Mouse (Mus musculus) hindbrain, postnatal 0 days (tissue): ENCODE results near the gene Pde4d. TPM values are rescaled to one million over a fixed set of nuclear protein-coding genes. Genes with fewer than 3 reads are reported as not detected.

ENCODE experiments used
- ATAC-seq: fragments of 200-750 bp; cut with Nextera tagmentation; 2 replicates; pipeline ENCODE4 v1.8.0; 2017; ENCODE audit warnings: mild to moderate bottlenecking, moderate TSS enrichment, moderate library complexity
- DNase-seq: peaks from one replicate; pipeline ENCODE4 v3.0.0-alpha.2; 2015; ENCODE audit warnings: low spot score
- H3K27ac ChIP-seq: fragments of 300-500 bp; sonication (generic); 2 replicates; pipeline ENCODE4 v1.5.1; 2014; ENCODE audit warnings: mild to moderate bottlenecking
- H3K27me3 ChIP-seq: fragments of 300-500 bp; sonication (generic); 2 replicates; pipeline ENCODE4 v1.6.1; 2014; ENCODE audit warnings: low read length, mixed read lengths; ENCODE audit not compliant: insufficient read depth
- H3K36me3 ChIP-seq: fragments of 300-500 bp; sonication (generic); 2 replicates; pipeline ENCODE4 v1.6.1; 2014; ENCODE audit warnings: low read length, mixed read lengths; ENCODE audit not compliant: insufficient read depth
- H3K4me1 ChIP-seq: fragments of 300-500 bp; sonication (generic); 2 replicates; pipeline ENCODE4 v1.6.1; 2014; ENCODE audit warnings: antibody characterized with exemption, low read length, mixed read lengths; ENCODE audit not compliant: insufficient read depth
- H3K4me2 ChIP-seq: fragments of 300-500 bp; sonication (generic); 2 replicates; pipeline ENCODE4 v1.6.1; 2014; ENCODE audit warnings: low read depth, mild to moderate bottlenecking, low read length, moderate library complexity, mixed read lengths
- H3K4me3 ChIP-seq: fragments of 300-500 bp; sonication (generic); 2 replicates; pipeline ENCODE4 v1.5.1; 2014; ENCODE audit warnings: low read length
- H3K9ac ChIP-seq: fragments of 300-500 bp; sonication (generic); replicated peaks from 2 replicates; pipeline ENCODE4 v1.6.1; 2014; ENCODE audit warnings: mild to moderate bottlenecking, low read length, moderate library complexity, mixed read lengths
- H3K9me3 ChIP-seq: fragments of 300-500 bp; sonication (generic); 2 replicates; pipeline ENCODE4 v1.6.1; 2016; ENCODE audit warnings: low read length, mixed read lengths
- CTCF ChIP-seq: IDR thresholded peaks from 2 replicates; pipeline ENCODE4 v1.5.1; 2016; ENCODE audit warnings: antibody characterized with exemption, control low read depth, low read depth
- WGBS: fragments of 180-500 bp; shearing (Covaris S2); extraction: QIAGEN DNeasy Blood & Tissue Kit; methylation state at CpG from one replicate; pipeline ENCODE4 v1.1.7; 2014; 5-methylcytosine and 5-hydroxymethylcytosine counted together
- polyA plus RNA-seq: library from polyadenylated mRNA; unstranded; fragments of >200 nt; fragmentation: Nextera tagmentation; extraction: Ambion mirVana; gene quantifications from 2 replicates; pipeline ENCODE4 v1.2.1, GENCODE M21; 2015
- total RNA-seq: library from RNA; depleted of rRNA; stranded (reverse); fragments of >200 nt; gene quantifications from 2 replicates; pipeline ENCODE4 v1.2.3, GENCODE M21; 2014

The Pde4d gene
- total and polyA plus RNA-seq, 2 experiments from 2014 or later: 19.3 to 77.1 TPM

DNA sequence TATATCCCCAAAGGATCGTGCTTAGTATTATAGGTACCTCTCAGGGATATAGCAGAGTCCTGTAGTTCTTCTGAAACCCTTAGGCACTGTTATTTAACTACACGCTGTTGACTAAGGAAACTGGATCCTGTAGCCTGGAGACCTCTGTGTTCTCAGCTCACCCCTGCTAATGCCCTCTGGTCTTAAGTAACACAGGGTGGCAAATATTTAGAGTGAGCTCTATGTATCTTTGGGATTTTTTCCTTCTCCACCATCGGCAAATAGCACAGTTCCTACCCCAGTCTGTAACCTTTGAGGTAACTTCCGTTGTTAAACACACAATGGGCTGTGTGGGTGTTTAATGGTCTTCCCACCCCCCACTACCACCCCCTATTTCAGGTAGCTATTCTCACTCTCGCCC lies 102.5 kb downstream of the Pde4d start:
- WGBS: 79% methylated on average over 5 of the region's 5 CpGs
- no peaks in the 10 kb centered on the region for H3K36me3 ChIP-seq
- no peak overlapping the region for H3K4me3 ChIP-seq
- no peaks in the 10 kb centered on the region for H3K27me3 ChIP-seq
- no peak overlapping the region for H3K9ac ChIP-seq
- H3K4me2 ChIP-seq: no peak overlapping the region
- no peak for TF ChIP-seq CTCF
- no peak for DNase-seq
- no peaks in the 10 kb centered on the region for H3K9me3 ChIP-seq
- no peaks in the 10 kb centered on the region for H3K4me1 ChIP-seq
- no peak for ATAC-seq
- H3K27ac ChIP-seq: no peak overlapping the region

GRCm38 (mm10) chr13:108552995-108553394 lies 103.2 kb downstream of the Pde4d start:
- TF ChIP-seq CTCF: no peak
- H3K9me3 ChIP-seq: no peaks in the 10 kb centered on the region
- no peak for DNase-seq
- H3K4me2 ChIP-seq: no peak overlapping the region
- WGBS: 81% methylated on average over 5 of the region's 5 CpGs
- ATAC-seq: no peak
- no peaks in the 10 kb centered on the region for H3K27me3 ChIP-seq
- H3K4me3 ChIP-seq: no peak overlapping the region
- H3K27ac ChIP-seq: no peak overlapping the region
- H3K9ac ChIP-seq: no peak overlapping the region
- H3K4me1 ChIP-seq: no peaks in the 10 kb centered on the region
- no peaks in the 10 kb centered on the region for H3K36me3 ChIP-seq

GRCm38 (mm10) chr13:108554901-108555300 lies 105.2 kb downstream of the Pde4d start:
- H3K36me3 ChIP-seq: no peaks in the 10 kb centered on the region
- no peak overlapping the region for H3K9ac ChIP-seq
- no peak overlapping the region for H3K4me2 ChIP-seq
- H3K4me3 ChIP-seq: no peak overlapping the region
- DNase-seq (no peak), ATAC-seq (no peak)
- no peaks in the 10 kb centered on the region for H3K27me3 ChIP-seq
- no peaks in the 10 kb centered on the region for H3K4me1 ChIP-seq
- H3K9me3 ChIP-seq: no peaks in the 10 kb centered on the region
- TF ChIP-seq CTCF: no peak
- no peak overlapping the region for H3K27ac ChIP-seq

DNA sequence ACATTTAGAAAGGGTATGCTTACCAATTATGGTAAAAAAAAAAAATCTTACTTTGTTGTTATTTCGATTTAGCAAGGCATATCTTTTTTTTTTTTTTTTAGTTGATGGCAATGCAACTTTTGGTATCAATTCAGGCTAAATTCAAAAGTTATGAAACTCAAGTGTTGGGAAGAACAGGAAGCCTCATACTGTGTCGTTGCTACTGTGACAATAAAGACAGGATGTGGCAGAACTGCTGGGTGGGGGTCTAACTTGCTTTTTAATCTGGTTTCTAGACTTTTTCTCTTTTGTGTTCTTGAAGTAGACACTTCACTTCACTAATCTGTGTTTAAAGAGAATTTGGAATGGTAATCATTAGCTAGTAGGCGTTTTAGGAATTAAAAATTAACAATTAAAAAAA lies 147.2 kb downstream of the Pde4d start:
- no peaks in the 10 kb centered on the region for H3K4me1 ChIP-seq
- DNase-seq (no peak), ATAC-seq (no peak)
- H3K9me3 ChIP-seq: no peaks in the 10 kb centered on the region
- TF ChIP-seq CTCF: no peak
- no peak overlapping the region for H3K4me3 ChIP-seq
- H3K36me3 ChIP-seq: no peaks in the 10 kb centered on the region
- WGBS: 70% methylated on average over 3 of the region's 3 CpGs
- no peak overlapping the region for H3K27ac ChIP-seq
- H3K4me2 ChIP-seq: no peak overlapping the region
- H3K27me3 ChIP-seq: no peaks in the 10 kb centered on the region
- H3K9ac ChIP-seq: no peak overlapping the region

GRCm38 (mm10) chr13:108598673-108599072 lies 148.9 kb downstream of the Pde4d start:
- H3K9ac ChIP-seq: no peak overlapping the region
- H3K4me2 ChIP-seq: no peak overlapping the region
- no peaks in the 10 kb centered on the region for H3K27me3 ChIP-seq
- no peak for ATAC-seq
- H3K9me3 ChIP-seq: no peaks in the 10 kb centered on the region
- no peak overlapping the region for H3K27ac ChIP-seq
- DNase-seq: no peak
- H3K4me1 ChIP-seq: no peaks in the 10 kb centered on the region; the same call in 1 of the 2 replicates
- WGBS: 72% methylated on average over 3 of the region's 3 CpGs
- no peaks in the 10 kb centered on the region for H3K36me3 ChIP-seq
- H3K4me3 ChIP-seq: no peak overlapping the region
- TF ChIP-seq CTCF: no peak

GRCm38 (mm10) chr13:108599186-108599900 lies 149.6 kb downstream of the Pde4d start:
- WGBS: 58% methylated on average over 6 of the region's 6 CpGs
- ATAC-seq (no peak), DNase-seq (peak; percentile 32)
- Histone ChIP-seq H3K36me3 (no peaks in the 10 kb centered on the region), H3K4me1 (no peaks in the 10 kb centered on the region; the same call in 1 of the 2 replicates), H3K4me3 (no peak overlapping the region), H3K9me3 (no peaks in the 10 kb centered on the region), H3K9ac (no peak overlapping the region), H3K27me3 (no peaks in the 10 kb centered on the region), H3K4me2 (no peak overlapping the region), H3K27ac (no peak overlapping the region)
- TF ChIP-seq CTCF: no peak

DNA sequence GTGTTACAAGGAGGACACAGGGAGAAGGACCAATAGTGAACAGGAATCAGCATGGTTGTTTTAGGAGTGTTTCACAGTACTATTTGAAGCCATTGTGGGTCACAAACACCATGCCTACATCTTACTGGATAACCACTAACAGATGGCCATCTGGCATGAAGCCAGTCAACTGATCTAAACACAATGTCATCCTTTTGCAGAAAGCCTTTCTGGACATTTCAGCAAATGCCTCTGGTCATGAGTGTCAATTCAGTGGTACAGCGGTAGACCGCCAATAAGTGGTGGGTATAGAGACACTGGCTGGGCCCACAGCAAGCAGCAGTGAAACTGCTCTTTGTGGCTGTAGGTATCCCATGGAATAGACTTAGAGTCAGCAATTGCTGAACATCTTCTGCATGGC lies 151.3 kb downstream of the Pde4d start:
- no peak overlapping the region for H3K4me2 ChIP-seq
- no peak for TF ChIP-seq CTCF
- H3K9me3 ChIP-seq: no peaks in the 10 kb centered on the region
- H3K27me3 ChIP-seq: no peaks in the 10 kb centered on the region
- H3K4me3 ChIP-seq: no peak overlapping the region
- no peak overlapping the region for H3K9ac ChIP-seq
- ATAC-seq (no peak), DNase-seq (peak; percentile 42)
- 84% methylated on average over 2 of the region's 2 CpGs for WGBS
- H3K27ac ChIP-seq: no peak overlapping the region
- H3K4me1 ChIP-seq: no peaks in the 10 kb centered on the region; the same call in 1 of the 2 replicates
- no peaks in the 10 kb centered on the region for H3K36me3 ChIP-seq
